Mouse (Mus musculus) hindbrain, embryonic 11.5 days (tissue): ENCODE data around the gene Akr1c19. TPM values are rescaled to one million over a fixed set of nuclear protein-coding genes. Genes with fewer than 3 reads are reported as not detected.
A peak's percentile ranks its signal among the peaks of the same experiment; 100 is the strongest.
"Not testable (repeated sequence)": the region's sequence is repeated elsewhere in the genome, so short reads cannot be mapped to it uniquely, and the experiment has no call there.

Source experiments
- ATAC-seq: fragments of 200-750 bp; cut with Nextera tagmentation; 2 replicates; pipeline ENCODE4 v1.8.0; 2017; ENCODE audit warnings: mild to moderate bottlenecking, moderate TSS enrichment, moderate library complexity; ENCODE audit not compliant: low FRiP score
- DNase-seq: peaks from one replicate; pipeline ENCODE4 v3.0.0-alpha.2; 2015; ENCODE audit warnings: low spot score
- H3K27ac ChIP-seq: fragments of 300-500 bp; sonication (generic); 2 replicates; pipeline ENCODE4 v1.5.1; 2014; ENCODE audit warnings: mild to moderate bottlenecking, low read depth, low read length
- H3K27me3 ChIP-seq: fragments of 300-500 bp; sonication (generic); 2 replicates; pipeline ENCODE4 v1.6.1; 2014; ENCODE audit warnings: mild to moderate bottlenecking, low read length, moderate library complexity, mixed read lengths; ENCODE audit not compliant: control insufficient read depth, insufficient read depth
- H3K36me3 ChIP-seq: fragments of 300-500 bp; sonication (generic); 2 replicates; pipeline ENCODE4 v1.6.1; 2014; ENCODE audit warnings: mild to moderate bottlenecking, low read length, moderate library complexity, mixed read lengths; ENCODE audit not compliant: control insufficient read depth, insufficient read depth
- H3K4me1 ChIP-seq: fragments of 300-500 bp; sonication (generic); replicated peaks from 2 replicates; pipeline ENCODE4 v1.6.1; 2014; ENCODE audit warnings: low read length, mixed read lengths; ENCODE audit not compliant: control insufficient read depth, insufficient read depth
- H3K4me2 ChIP-seq: fragments of 300-500 bp; sonication (generic); replicated peaks from 2 replicates; pipeline ENCODE4 v1.6.1; 2014; ENCODE audit warnings: mild to moderate bottlenecking, low read depth, low read length
- H3K4me3 ChIP-seq: fragments of 300-500 bp; sonication (generic); 2 replicates; pipeline ENCODE4 v1.5.1; 2014; ENCODE audit warnings: low read depth, low read length
- H3K9ac ChIP-seq: fragments of 300-500 bp; sonication (generic); 2 replicates; pipeline ENCODE4 v1.6.1; 2014; ENCODE audit warnings: low read depth, low read length
- H3K9me3 ChIP-seq: fragments of 300-500 bp; sonication (generic); 2 replicates; pipeline ENCODE4 v1.6.1; 2016; ENCODE audit warnings: low read length; ENCODE audit not compliant: control insufficient read depth
- WGBS: fragments of 180-500 bp; shearing (Covaris S2); extraction: QIAGEN DNeasy Blood & Tissue Kit; methylation state at CpG from one replicate; pipeline ENCODE4 v1.1.7; 2014; 5-methylcytosine and 5-hydroxymethylcytosine counted together
- polyA plus RNA-seq: library from polyadenylated mRNA; unstranded; fragments of >200 nt; fragmentation: Nextera tagmentation; extraction: Ambion mirVana; gene quantifications from 2 replicates; pipeline ENCODE4 v1.2.1, GENCODE M21; 2014

Gene Akr1c19
- polyA plus RNA-seq, 1 experiment from 2014 or later, result 0.79 TPM

DNA sequence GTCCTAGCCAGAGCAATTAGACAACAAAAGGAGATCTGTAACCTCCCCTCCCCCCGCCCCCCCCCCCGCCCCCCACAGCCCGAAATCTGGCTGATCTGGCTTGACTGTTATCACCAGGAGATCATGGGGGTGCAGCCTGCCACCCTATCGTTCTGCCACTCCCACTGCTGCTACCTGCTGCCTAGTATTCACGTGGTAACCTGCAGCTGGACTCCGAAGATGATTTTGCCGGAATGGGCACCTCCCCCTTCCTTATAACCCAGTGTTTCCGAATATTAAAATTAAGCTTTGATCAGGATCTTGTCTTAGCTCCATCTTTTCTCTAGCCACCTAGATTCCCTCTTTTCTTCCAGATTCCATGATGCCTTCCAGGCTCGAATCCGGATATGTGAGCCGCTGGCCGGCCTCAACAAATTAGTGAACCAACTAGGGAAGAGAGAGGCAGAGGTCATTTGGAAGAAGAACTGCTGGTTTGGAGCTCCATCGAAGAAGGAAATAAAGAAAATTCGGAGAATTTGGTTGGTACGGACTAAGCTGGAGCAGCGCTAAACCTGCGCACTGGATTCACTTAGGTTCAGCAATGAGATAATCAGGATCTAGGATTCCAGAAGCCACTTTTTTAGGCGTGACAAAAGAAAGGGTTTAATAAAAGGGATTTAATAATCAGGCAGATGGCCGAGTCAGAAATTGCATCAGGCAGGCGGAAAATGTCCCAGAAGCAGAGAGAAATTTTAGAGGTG lies 16.8 kb upstream of the Akr1c19 start:
- H3K4me1 ChIP-seq, result no peaks in the 10 kb centered on the region
- H3K4me2 ChIP-seq, result no peak overlapping the region
- no peak overlapping the region for H3K4me3 ChIP-seq
- DNase-seq (no peak), ATAC-seq (no peak)
- no peak overlapping the region for H3K9ac ChIP-seq
- H3K27ac ChIP-seq, result no peak overlapping the region
- no peaks in the 10 kb centered on the region for H3K9me3 ChIP-seq
- H3K36me3 ChIP-seq, result no peaks in the 10 kb centered on the region
- 78% methylated on average over 16 of the region's 20 CpGs for WGBS
- no peaks in the 10 kb centered on the region for H3K27me3 ChIP-seq

DNA sequence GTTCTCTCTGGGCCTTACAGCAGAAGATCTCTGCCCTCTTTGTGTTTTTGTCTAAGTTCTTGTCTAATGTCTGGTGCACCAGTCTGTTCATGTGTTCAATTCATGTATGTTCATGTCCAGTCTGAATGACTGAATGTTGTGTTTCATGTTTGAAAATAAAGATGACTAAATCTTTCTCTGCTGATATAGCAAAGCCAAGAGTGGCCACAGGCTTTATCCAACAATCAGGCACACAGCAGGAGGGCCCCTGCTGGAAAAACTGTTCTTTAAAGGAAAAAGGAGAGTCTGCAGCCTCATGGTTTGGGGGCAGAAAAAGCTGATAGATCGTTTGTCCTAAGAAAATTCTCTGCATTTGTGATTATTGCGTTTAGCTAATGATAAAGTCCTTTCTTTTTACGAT lies 16.2 kb upstream of the Akr1c19 start:
- Histone ChIP-seq H3K9me3 (no peaks in the 10 kb centered on the region), H3K27me3 (no peaks in the 10 kb centered on the region), H3K36me3 (no peaks in the 10 kb centered on the region), H3K27ac (no peak overlapping the region), H3K4me1 (no peaks in the 10 kb centered on the region), H3K4me3 (no peak overlapping the region), H3K4me2 (no peak overlapping the region), H3K9ac (no peak overlapping the region)
- no peak for DNase-seq
- 62% methylated on average over 3 of the region's 3 CpGs for WGBS
- ATAC-seq, result no peak

- not testable (repeated sequence) for H3K36me3 ChIP-seq, H3K27ac ChIP-seq, DNase-seq, ATAC-seq, H3K4me3 ChIP-seq, H3K4me1 ChIP-seq, H3K27me3 ChIP-seq, H3K4me2 ChIP-seq, H3K9me3 ChIP-seq, H3K9ac ChIP-seq
- 90% methylated on average over 1 of the region's 1 CpGs for WGBS
Observed at GRCm38 (mm10) chr13:4215496-4215895, 13.0 kb upstream of the Akr1c19 start.

- WGBS, result 94% methylated on average over 8 of the region's 8 CpGs
- H3K36me3 ChIP-seq, result no peaks in the 10 kb centered on the region
- ATAC-seq (no peak), DNase-seq (no peak)
- H3K4me3 ChIP-seq, result no peak overlapping the region
- H3K4me1 ChIP-seq, result no peaks in the 10 kb centered on the region
- no peaks in the 10 kb centered on the region for H3K9me3 ChIP-seq
- no peak overlapping the region for H3K4me2 ChIP-seq
- H3K27me3 ChIP-seq, result no peaks in the 10 kb centered on the region
- H3K9ac ChIP-seq, result no peak overlapping the region
- H3K27ac ChIP-seq, result no peak overlapping the region
Observed at GRCm38 (mm10) chr13:4230841-4231623, 2.5 kb downstream of the Akr1c19 start.

DNA sequence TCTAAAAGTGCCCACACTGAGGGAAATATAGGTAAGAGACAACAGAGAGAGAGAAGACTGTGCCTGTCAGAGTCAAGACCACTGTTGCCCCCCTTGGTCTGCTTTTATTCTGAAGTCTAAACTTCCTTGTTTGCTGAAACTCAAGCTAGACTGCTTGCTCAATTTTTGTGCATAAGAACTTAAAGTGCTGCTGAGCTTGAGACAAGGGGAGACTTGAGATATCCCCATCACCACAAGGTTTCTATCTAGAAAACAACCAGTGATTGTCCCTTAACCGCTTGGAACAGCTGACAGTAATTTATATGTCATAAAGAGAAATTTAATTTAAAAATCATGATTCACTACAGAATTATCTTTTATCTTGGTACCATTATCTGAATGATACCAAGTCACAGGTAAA lies 4.6 kb downstream of the Akr1c19 start:
- Histone ChIP-seq H3K4me3 (no peak overlapping the region), H3K27ac (no peak overlapping the region), H3K27me3 (no peaks in the 10 kb centered on the region), H3K9ac (no peak overlapping the region), H3K4me2 (no peak overlapping the region), H3K9me3 (no peaks in the 10 kb centered on the region), H3K36me3 (no peaks in the 10 kb centered on the region), H3K4me1 (no peaks in the 10 kb centered on the region)
- DNase-seq (no peak), ATAC-seq (no peak)
- 64% methylated on average over 1 of the region's 1 CpGs for WGBS

DNA sequence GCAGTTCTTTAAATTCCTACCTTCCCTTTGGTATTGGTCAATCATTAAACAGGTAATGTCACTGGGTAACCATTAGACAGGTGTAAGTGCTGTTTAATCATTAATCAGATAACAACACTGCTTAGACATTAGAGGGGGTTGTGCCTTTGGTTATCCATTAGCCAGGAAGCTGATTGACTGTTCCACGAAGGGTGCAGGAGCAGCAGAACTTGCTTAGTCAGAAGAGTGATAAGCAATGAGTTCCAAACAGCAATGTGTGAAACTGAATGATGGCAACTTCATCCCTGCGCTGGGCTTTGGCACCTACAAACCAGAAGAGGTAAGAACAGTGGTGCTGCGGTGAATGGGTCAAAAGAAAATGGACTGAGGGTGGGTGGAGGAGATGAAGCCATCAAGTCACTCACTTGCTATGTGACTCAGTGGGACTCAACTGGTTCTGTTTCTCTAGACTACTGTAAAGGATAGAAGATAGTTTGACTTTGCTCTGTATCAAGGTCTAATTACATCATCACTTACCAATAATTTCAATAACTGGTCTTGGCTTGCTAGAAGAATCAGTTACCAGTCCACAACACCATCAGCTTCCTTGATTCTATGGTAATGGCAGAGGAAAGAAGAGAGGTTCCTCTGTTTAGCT lies 5.2 kb downstream of the Akr1c19 start:
- no peak overlapping the region for H3K27ac ChIP-seq
- H3K27me3 ChIP-seq, result no peaks in the 10 kb centered on the region
- no peaks in the 10 kb centered on the region for H3K4me1 ChIP-seq
- no peaks in the 10 kb centered on the region for H3K36me3 ChIP-seq
- no peak for ATAC-seq
- H3K9ac ChIP-seq, result no peak overlapping the region
- no peak overlapping the region for H3K4me3 ChIP-seq
- 67% methylated on average over 3 of the region's 3 CpGs for WGBS
- H3K4me2 ChIP-seq, result no peak overlapping the region
- no peaks in the 10 kb centered on the region for H3K9me3 ChIP-seq
- DNase-seq, result no peak

DNA sequence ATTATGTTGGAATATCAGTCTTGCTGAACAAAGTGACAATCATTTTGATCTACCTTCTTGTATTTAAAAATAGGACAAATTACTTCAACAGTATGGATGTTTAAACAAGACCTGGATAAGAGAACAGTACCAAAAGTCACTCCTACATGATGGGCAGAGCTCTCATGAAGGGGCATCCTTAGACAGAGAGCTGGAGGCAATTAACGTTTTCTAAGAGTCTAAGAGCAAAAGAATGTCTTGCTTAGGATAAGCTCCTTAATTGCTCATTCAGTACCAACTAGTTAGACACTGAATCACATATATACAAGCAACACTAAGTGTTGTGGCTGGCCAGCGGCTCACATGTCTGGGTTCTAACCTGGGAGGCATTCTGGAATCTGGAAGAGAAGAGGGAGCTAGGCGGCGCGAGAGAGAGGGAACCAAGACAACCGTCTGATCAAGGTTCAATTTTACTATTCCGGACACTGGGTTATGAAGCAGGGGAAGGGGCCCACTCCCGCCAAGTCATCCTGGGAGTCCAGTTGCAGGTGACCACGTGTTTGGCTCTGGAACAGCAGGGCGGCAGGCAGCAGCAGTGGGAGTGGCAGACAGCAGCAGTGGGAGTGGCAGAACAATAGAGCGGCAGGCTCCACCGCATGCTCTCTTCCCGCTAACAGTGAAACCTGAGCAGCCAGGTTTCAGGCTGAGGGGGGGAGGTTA lies 16.5 kb downstream of the Akr1c19 start:
- H3K9ac ChIP-seq, result peak overlapping the region; percentile 34; the same call in 1 of the 2 replicates
- no peaks in the 10 kb centered on the region for H3K9me3 ChIP-seq
- 5% methylated on average over 13 of the region's 13 CpGs for WGBS
- H3K4me3 ChIP-seq, result peak overlapping the region; percentile 8; the same call in 1 of the 2 replicates
- DNase-seq (peak; percentile 62), ATAC-seq (peak; percentile 94)
- no peak overlapping the region for H3K27ac ChIP-seq
- H3K4me1 ChIP-seq, result no peaks in the 10 kb centered on the region
- H3K4me2 ChIP-seq, result peak overlapping the region; percentile 39
- H3K36me3 ChIP-seq, result no peaks in the 10 kb centered on the region
- H3K27me3 ChIP-seq, result no peaks in the 10 kb centered on the region

- Histone ChIP-seq H3K27ac (no peak overlapping the region), H3K9me3 (no peaks in the 10 kb centered on the region), H3K4me2 (no peak overlapping the region), H3K27me3 (no peaks in the 10 kb centered on the region), H3K36me3 (no peaks in the 10 kb centered on the region), H3K9ac (no peak overlapping the region), H3K4me3 (no peak overlapping the region), H3K4me1 (no peaks in the 10 kb centered on the region)
- 56% methylated on average over 3 of the region's 3 CpGs for WGBS
- no peak for ATAC-seq
- DNase-seq, result no peak
Observed at GRCm38 (mm10) chr13:4249347-4249746, 20.8 kb downstream of the Akr1c19 start.
